Mouse (Mus musculus) c-Kit-positive CD71-negative TER-119-negative erythroid progenitor cells, embryonic 14.5 days (primary cell): ENCODE results near the gene Dlg2.

Experiments used
- DNase-seq: peaks from one replicate; pipeline ENCODE4 v3.0.0-alpha.2; 2013; ENCODE audit warnings: low read depth

Gene Dlg2

DNA sequence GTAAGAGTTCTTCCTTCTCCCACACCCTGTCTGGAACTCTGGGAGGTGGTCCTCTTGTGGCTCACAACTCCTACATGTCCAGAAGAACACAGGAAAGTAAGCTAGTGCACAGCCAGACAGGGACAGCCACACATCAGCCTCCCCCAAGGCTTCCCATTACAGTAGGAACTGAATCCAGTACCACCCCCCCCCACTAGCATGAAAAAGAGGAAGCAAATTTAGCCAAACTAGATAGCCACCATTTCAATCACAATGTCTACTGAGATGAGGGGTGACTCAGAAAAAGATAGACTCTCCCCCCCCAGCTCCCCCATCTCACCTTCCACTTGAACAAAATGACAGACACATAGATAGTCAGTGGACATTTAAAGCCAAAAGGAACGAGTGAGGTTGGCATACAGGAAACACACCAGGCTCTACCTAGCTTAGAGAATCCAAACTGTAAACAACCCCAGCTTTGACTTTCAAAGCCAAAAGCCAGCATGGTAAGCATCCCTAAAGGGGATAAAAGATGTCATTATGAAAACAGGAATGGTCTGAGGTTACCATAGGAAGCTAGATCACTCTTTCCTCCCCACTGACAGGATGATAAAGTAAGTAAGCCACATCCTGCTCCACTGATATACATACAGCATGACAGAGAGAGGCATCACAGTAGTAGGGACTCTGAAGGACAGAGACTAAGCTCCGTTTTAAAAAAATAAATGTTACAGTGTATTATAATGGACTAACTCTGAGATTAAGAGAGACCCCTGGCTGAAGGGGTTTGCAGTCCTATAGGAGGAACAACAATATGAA, 1986.8 kb downstream of the Dlg2 start:
- no peak for DNase-seq

DNA sequence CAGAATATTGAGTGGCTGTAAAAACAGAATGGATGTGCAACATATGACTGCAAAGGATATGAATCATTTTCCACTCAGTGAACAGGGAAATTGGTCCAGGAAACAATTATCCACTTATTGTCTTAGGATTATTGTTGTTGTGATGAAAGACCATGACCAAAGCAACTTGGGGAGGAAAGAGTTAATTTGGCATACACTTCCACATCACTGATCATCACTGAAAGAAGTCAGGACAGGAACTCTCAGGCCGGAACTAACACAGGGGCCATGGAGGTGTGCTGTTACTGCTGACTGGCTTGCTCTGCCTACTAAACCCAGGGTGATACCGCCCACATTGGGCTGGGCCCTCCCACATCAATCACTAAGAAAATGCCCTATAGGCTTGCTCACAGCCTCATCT, 1987.8 kb downstream of the Dlg2 start:
- no peak for DNase-seq

DNA sequence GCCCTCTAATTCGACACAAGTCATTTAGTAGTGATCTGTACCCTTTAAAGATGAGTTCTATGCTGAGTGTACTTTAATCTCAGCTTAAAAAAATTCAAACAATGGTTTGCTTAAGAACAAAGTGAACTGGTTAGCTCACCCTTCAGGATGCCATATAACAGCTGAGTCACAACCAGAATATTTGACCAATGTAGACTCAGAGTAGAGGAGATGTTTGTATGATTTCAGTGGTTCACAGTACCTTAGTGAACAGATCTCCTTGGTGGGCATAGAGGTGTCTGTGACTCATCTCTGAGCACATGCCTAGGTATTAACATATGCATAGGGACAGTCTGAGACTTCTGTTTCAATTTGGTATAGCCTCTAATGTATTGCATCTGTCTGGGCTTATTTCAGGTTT, 2002.7 kb downstream of the Dlg2 start:
- no peak for DNase-seq

DNA sequence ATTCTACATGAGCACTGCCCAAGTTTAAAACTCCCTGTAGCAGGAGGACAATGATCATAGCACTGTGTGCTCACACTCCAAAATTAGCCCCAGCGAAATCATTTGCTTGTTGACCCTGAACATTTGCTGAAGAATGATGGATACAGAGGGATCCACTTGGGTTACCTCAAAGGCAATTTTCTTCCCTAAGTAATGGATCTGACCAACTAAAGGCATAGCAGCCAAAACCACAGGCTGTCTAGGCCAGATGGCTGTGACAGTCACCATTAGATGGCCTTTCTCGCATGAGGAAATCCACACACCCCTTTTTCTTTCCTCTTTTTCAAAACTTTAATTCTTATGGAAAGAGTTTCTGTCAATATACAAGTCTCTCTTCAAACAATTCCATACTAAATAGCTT, 2003.3 kb downstream of the Dlg2 start:
- DNase-seq: no peak

DNA sequence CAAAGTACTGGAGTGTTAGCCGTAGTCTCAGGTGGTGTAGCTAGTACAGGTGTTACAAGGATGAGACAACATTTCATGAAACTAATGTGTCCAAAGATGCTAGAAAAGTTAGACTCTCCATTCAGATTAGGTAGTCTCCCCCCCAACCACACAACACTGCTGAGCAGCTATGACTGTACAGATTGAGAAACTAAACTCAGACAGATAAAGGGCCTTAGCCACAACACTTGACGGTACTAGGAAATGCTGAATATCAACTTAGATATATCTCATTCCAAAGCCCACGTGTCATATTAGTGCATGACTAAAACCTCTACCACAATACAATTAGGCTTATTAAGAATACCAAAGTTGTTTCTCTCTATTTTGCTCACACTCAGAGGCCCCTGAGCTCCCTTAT, 2006.9 kb downstream of the Dlg2 start:
- DNase-seq: no peak

DNA sequence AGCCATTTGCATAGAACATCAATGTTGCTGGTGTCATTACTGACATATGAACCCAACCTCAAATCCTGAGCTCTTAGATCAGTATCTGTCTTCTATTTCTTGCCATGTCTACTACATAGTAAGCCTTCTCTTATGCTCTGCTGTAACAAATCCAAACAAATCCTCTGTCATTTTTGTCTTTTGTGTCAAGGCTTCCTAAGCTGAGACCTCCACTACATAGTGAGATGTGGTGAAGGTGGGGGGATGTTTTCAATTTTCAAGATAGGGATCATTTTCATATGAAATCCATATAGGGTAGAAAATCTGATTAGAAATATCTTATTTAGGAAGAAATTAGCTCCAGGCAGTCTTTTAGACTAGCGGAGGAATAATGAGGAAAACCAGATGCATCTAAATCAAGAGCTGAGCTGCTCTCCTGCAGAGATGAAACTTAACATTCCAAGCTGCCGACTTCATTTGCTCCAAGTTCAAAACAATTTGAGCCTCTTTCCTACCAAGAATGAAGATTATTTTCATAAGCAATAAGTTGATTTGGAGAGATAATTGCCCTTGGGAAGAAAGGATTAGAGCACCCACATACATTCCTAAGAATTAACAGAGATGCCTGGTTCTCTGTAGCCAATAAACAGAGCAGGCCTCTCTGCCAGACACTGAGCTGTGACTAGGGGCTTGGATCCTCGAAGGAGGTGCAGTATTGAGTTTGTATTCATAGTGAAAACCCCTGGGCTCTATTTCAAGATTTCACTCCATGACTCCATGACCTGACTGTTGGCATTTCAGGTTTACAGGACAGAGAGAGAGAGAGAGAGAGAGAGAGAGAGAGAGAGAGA, 2009.6 kb downstream of the Dlg2 start:
- no peak for DNase-seq

DNA sequence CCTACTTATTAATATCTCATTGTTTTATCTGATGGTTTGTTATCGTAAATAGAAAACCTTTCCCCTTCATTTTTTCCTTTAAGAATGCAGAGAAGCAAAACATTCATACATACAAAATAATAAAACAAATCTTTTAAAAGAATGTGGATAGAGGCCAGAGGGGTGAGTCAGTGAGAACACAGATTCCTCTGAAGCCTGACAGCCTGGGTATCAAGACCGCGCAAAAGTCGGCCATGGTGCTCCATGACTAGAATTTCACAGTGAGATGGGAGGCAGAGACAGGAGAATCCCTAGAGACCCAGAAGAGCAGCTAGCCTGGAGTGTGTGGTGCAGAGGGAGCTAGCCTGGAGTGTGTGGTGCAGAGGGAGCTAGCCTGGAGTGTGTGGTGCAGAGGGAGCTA, 2010.4 kb downstream of the Dlg2 start:
- no peak for DNase-seq

DNA sequence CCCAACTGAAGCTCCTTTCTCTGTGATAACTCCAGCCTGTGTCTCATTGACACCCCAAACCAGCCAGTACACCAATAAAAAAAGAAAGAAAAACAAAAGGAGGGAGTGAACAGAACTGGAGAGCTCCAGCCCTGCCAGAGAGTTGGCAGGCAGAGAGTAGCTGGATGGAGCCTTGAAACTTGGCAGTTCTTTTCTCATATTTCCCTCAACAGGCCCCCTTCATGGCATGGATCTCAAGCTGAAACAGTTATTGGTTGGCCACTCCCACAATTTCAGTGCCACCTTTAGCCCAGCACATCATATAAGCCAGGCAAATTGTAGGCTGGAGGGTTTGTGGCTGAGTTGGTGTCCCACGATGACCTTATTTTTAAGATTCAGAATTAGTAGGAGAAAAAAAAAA, 2015.8 kb downstream of the Dlg2 start:
- DNase-seq: no peak

DNA sequence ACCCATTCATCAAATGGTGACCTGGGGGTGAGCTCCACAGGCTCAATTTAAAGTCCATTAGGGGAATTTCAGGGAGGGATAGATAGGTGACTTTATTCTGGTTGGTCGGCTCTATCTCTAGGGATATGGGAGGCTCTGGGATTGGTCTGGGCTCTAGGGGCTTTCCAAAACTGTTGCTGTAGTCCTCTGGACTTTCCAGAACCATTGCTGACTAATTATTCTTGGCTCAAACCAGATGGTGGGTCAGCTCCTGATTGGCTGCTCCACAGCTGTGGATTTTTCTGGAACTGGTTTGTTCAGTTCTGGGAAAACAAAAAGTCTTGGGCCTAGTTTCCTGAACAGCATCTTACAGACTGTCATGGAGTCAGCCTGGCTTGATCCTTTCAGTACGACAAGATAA, 2017.0 kb downstream of the Dlg2 start:
- no peak for DNase-seq
